Mouse (Mus musculus) left cerebral cortex, adult 8-10 months (tissue): ENCODE measurements around the gene Lrrc45. TPM values are rescaled to one million over a fixed set of nuclear protein-coding genes. Genes with fewer than 3 reads are reported as not detected.
"Not testable (repeated sequence)": the region's sequence is repeated elsewhere in the genome, so short reads cannot be mapped to it uniquely, and the experiment has no call there.

Source experiments
- DNase-seq, 2 experiments: peaks; one replicate each; pipeline ENCODE4 v3.0.0; 2022; ENCODE audit warnings: low spot score in 2 of 2
- total RNA-seq, 4 experiments: library from RNA; stranded (reverse); gene quantifications; 2 replicates each; pipeline ENCODE4 v1.2.4; 2022

Lrrc45 gene
- total RNA-seq, 4 experiments from 2014 or later = 39.8 to 56.7 (median 51.2) TPM

- DNase-seq = no peak
Measured at GRCm38 (mm10) chr11:120726243-120727168, 12.8 kb downstream of the Lrrc45 start.

- DNase-seq = no peak
Measured at GRCm38 (mm10) chr11:120727169-120727527, 13.4 kb downstream of the Lrrc45 start, which contains the start of gene Dcxr. Dcxr (minus strand) TSS chr11:120727281.

- DNase-seq = no peak
Measured at GRCm38 (mm10) chr11:120727564-120727963, 13.8 kb downstream of the Lrrc45 start.

GRCm38 (mm10) chr11:120728530-120729240 lies 15.0 kb downstream of the Lrrc45 start:
- no peak for DNase-seq

GRCm38 (mm10) chr11:120729432-120730050 lies 15.8 kb downstream of the Lrrc45 start:
- not testable (repeated sequence) for DNase-seq

GRCm38 (mm10) chr11:120730331-120730870 lies 16.7 kb downstream of the Lrrc45 start:
- DNase-seq = no peak

GRCm38 (mm10) chr11:120731395-120731794 lies 17.7 kb downstream of the Lrrc45 start:
- DNase-seq = no peak

GRCm38 (mm10) chr11:120731858-120732680 lies 18.3 kb downstream of the Lrrc45 start, which contains the start of gene Cbr2:
Cbr2 (minus strand) TSS chr11:120732114.
- no peak for DNase-seq

GRCm38 (mm10) chr11:120733521-120733920 lies 19.8 kb downstream of the Lrrc45 start:
- no peak for DNase-seq

- no peak for DNase-seq
Measured at GRCm38 (mm10) chr11:120736424-120736823, 22.7 kb downstream of the Lrrc45 start.

GRCm38 (mm10) chr11:120740981-120741380 lies 27.3 kb downstream of the Lrrc45 start:
- DNase-seq = no peak

- no peak for DNase-seq
Measured at GRCm38 (mm10) chr11:120744121-120744701, 30.5 kb downstream of the Lrrc45 start.

- no peak for DNase-seq
Measured at GRCm38 (mm10) chr11:120747974-120748373, 34.2 kb downstream of the Lrrc45 start.

GRCm38 (mm10) chr11:120749430-120749829 lies 35.7 kb downstream of the Lrrc45 start:
- DNase-seq = no peak

GRCm38 (mm10) chr11:120751606-120752005 lies 37.9 kb downstream of the Lrrc45 start:
- no peak for DNase-seq

- no peak for DNase-seq
Measured at GRCm38 (mm10) chr11:120760236-120760635, 46.5 kb downstream of the Lrrc45 start.

- no peak for DNase-seq
Measured at GRCm38 (mm10) chr11:120761811-120762671, 48.3 kb downstream of the Lrrc45 start.

- DNase-seq = not testable (repeated sequence)
Measured at GRCm38 (mm10) chr11:120762672-120763041, 48.9 kb downstream of the Lrrc45 start, which contains the start of gene Hmga1b. Hmga1b (plus strand) TSS chr11:120762794.
